Mouse (Mus musculus) lung, postnatal 0 days (tissue): ENCODE data around the gene Pawr.

Source experiments
- CTCF ChIP-seq: IDR thresholded peaks from 2 replicates; pipeline ENCODE4 v1.5.1; 2016; ENCODE audit warnings: antibody characterized with exemption, mild to moderate bottlenecking
- EP300 ChIP-seq: IDR thresholded peaks from 2 replicates; pipeline ENCODE4 v1.6.1; 2016; ENCODE audit warnings: antibody characterized with exemption, mild to moderate bottlenecking, control low read depth

GRCm38 (mm10) chr10:108443931-108444876, 112.3 kb downstream of the Pawr start:
- TF ChIP-seq EP300: no peak
- no peak for TF ChIP-seq CTCF
